Mouse (Mus musculus) limb, embryonic 12.5 days (tissue): ENCODE measurements around the gene Dpysl4. TPM values are rescaled to one million over a fixed set of nuclear protein-coding genes. Genes with fewer than 3 reads are reported as not detected.

Experiments used
- polyA plus RNA-seq: library from polyadenylated mRNA; unstranded; fragments of >200 nt; fragmentation: Nextera tagmentation; extraction: Ambion mirVana; gene quantifications from 2 replicates; pipeline ENCODE4 v1.2.1, GENCODE M21; 2016

Gene Dpysl4
- polyA plus RNA-seq, 1 experiment from 2014 or later, result 34.9 TPM

Other genes starting within 250 kb of the Dpysl4 start
- 51.1 and 56.7 TPM in 2 replicates for gene Ppp2r2d, start 239.9 kb upstream of the Dpysl4 start, polyA plus RNA-seq
- gene Mapk1ip1, start 239.7 kb upstream of the Dpysl4 start, polyA plus RNA-seq, result 11.6 and 13.6 TPM in 2 replicates
- gene Bnip3, start 176.5 kb upstream of the Dpysl4 start, polyA plus RNA-seq, result 117 and 124 TPM in 2 replicates
- 0.66 and 0.68 TPM in 2 replicates for gene Jakmip3, start 145.3 kb upstream of the Dpysl4 start, polyA plus RNA-seq
- gene Lrrc27, start 127.0 kb downstream of the Dpysl4 start, polyA plus RNA-seq, result 1.8 and 2.8 TPM in 2 replicates
- 0.21 and 0.22 TPM in 2 replicates for gene Stk32c, start 127.3 kb downstream of the Dpysl4 start, polyA plus RNA-seq
- 9.6 and 10.0 TPM in 2 replicates for gene Pwwp2b, start 162.5 kb downstream of the Dpysl4 start, polyA plus RNA-seq